Mouse (Mus musculus) v-Abl transformed pro-B cells (cell line): ENCODE results near the gene Phtf2.
"Not testable (repeated sequence)": the region's sequence is repeated elsewhere in the genome, so short reads cannot be mapped to it uniquely, and the experiment has no call there.

Experiments
- in situ Hi-C, 2 experiments: fragments of 400-800 bp; cut with MboI; formaldehyde crosslinking; loops; one replicate each; pipeline ENCODE4 v1.15.1; 2025; ENCODE audit not compliant: unreplicated experiment in 2 of 2

Gene Phtf2

GRCm38 (mm10) chr5:20873146-20873545, 8.8 kb downstream of the Phtf2 start:
- in situ Hi-C loops, result no loop called here

GRCm38 (mm10) chr5:20865193-20865755, 16.6 kb downstream of the Phtf2 start:
- in situ Hi-C loops, result loop anchor here in 1 of 2 experiments (5.0 kb wide), 1 partner anchor 87 kb away; no protein-coding TSS in a partner anchor

GRCm38 (mm10) chr5:20864216-20864969, 17.5 kb downstream of the Phtf2 start:
- in situ Hi-C loops, result no loop called here

GRCm38 (mm10) chr5:20861901-20862300, 20.0 kb downstream of the Phtf2 start:
- in situ Hi-C loops, result no loop called here

GRCm38 (mm10) chr5:20860565-20860964, 21.4 kb downstream of the Phtf2 start:
- in situ Hi-C loops, result no loop called here

GRCm38 (mm10) chr5:20858404-20858803, 23.5 kb downstream of the Phtf2 start:
- in situ Hi-C loops, result no loop called here

GRCm38 (mm10) chr5:20855066-20855465, 26.9 kb downstream of the Phtf2 start:
- in situ Hi-C loops, result no loop called here

GRCm38 (mm10) chr5:20847010-20847409, 34.9 kb downstream of the Phtf2 start:
- in situ Hi-C loops, result no loop called here

- in situ Hi-C loops, result no loop called here
Observed at GRCm38 (mm10) chr5:20843816-20844215, 38.1 kb downstream of the Phtf2 start.

GRCm38 (mm10) chr5:20843405-20843804, 38.5 kb downstream of the Phtf2 start:
- in situ Hi-C loops, result no loop called here

- in situ Hi-C loops, result no loop called here
Observed at GRCm38 (mm10) chr5:20837082-20837481, 44.8 kb downstream of the Phtf2 start.

GRCm38 (mm10) chr5:20834399-20834798, 47.5 kb downstream of the Phtf2 start:
- in situ Hi-C loops, result no loop called here

GRCm38 (mm10) chr5:20831433-20831832, 50.5 kb downstream of the Phtf2 start:
- in situ Hi-C loops, result no loop called here

- in situ Hi-C loops, result no loop called here
Observed at GRCm38 (mm10) chr5:20830717-20831116, 51.2 kb downstream of the Phtf2 start.

- in situ Hi-C loops, result no loop called here
Observed at GRCm38 (mm10) chr5:20821647-20822046, 60.3 kb downstream of the Phtf2 start.

- in situ Hi-C loops, result no loop called here
Observed at GRCm38 (mm10) chr5:20821122-20821521, 60.8 kb downstream of the Phtf2 start.

GRCm38 (mm10) chr5:20815094-20815493, 66.8 kb downstream of the Phtf2 start:
- in situ Hi-C loops, result no loop called here

GRCm38 (mm10) chr5:20810449-20810848, 71.5 kb downstream of the Phtf2 start:
- in situ Hi-C loops, result no loop called here

- in situ Hi-C loops, result no loop called here
Observed at GRCm38 (mm10) chr5:20795932-20796331, 86.0 kb downstream of the Phtf2 start.

GRCm38 (mm10) chr5:20791793-20792554, 90.0 kb downstream of the Phtf2 start:
- in situ Hi-C loops, result no loop called here

GRCm38 (mm10) chr5:20786471-20786870, 95.5 kb downstream of the Phtf2 start:
- in situ Hi-C loops, result not testable (repeated sequence)
